Mouse (Mus musculus): ENCODE data around the gene Cacna1i.

Cacna1i gene

DNA sequence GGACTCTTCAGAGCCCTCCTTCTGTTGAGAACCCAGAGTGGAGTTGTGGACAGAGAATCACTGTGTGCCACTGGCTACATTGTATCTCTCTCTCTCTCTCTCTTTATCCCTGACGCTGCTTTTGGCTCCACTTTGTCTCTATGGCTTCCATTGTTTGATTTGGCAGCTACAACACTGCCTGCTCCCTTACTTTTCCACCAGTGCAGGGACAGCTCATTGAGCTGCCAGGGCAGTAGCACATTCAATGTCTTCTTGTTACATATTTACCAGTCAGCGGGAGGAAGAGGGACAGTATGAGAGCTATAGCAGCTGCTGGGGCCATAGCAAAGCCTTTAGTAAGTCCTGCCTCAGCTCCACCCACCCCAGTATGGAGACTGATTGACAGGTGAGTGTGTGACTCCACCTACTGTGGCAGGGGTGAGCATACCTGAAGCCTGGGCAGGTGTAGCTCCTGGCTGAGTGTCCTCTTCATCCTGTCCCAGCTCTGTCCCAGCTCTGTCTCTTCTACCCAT lies 114.4 kb downstream of the Cacna1i start:
- no peak for DNase-seq (ENCODE audit: low spot score in 2 of 2)

DNA sequence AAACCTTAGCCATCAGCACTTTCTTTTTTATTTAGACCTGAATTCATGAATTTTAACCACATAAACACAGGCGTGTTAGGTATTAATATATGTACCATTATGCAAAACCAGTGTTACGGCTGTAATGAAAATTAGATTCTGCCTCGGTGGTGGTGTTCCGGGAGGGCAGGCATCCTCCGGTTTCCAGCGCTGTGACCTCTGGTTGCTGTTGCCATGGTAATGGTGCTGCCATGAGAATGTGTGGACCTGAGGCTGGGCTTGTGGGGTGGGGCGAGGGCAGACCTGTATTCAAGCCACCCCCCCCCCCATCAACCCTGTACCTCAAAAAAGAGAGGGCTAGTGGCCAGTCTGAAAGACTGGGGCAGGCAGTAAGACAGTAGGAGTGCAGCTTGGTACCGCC lies 114.9 kb downstream of the Cacna1i start:
- no peak for DNase-seq (ENCODE audit: low spot score in 2 of 2)

DNA sequence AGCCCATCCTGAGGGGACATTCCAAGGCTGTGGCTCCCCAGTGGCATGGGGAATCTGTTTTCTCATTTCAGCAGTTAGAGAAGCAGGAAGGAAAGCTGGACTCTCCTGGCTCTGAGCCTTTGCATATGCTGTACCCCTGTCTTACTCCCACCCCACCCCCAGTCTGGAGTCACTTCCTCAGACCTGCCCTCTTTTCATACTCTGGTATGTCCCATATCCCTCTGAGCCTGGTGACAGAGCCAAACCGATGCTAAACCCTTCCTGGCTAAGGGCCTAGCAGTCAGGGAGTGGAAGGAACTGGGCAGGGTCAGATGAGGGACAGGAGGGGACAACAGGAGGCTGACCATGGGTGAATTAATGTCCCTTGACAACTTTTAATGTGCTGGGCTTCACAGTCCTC lies 120.8 kb downstream of the Cacna1i start:
- no peak for DNase-seq (ENCODE audit: low spot score in 2 of 2)

DNA sequence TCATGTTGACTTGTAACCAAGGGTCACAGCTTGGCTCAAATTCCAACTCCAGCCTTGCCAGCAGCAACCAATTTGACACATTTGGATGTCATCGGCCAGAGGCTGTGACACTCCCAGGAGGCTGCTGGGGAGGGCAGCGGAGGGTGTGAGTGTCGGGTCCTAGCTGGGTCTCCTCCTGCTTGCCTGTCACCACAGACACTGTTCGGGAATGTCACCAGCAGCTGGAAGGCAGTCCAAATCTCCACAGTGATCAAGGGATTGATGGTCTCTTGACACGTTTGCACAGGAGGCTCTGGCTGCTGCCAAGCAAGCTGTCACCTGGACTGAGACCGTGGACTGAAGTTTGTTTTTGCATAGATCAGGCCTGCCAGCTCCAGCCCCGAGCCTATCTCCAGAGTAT lies 123.6 kb downstream of the Cacna1i start:
- DNase-seq (ENCODE audit: low spot score in 2 of 2): no peak

DNA sequence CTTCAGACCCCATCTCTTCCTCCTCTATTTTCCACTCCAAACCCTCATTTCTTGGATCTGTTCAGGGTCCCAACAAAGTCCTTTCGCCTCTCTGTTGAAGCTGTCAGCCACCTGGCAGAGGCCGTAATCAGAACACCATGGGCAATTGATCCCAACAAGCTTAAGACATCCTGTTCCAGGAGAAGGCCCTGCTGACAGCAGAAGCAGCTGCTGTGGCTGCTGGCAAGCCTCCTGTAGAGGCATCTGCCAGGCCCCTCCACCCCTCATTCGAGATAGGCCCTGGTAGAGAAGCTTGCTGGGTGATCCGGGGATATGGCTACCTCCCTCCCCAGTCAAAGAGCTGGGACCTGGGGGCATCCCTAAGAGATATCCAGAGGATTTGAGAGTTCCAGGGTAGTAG lies 126.0 kb downstream of the Cacna1i start:
- peak in 1 of 2 experiments; percentile 32 for DNase-seq (ENCODE audit: low spot score in 2 of 2)

DNA sequence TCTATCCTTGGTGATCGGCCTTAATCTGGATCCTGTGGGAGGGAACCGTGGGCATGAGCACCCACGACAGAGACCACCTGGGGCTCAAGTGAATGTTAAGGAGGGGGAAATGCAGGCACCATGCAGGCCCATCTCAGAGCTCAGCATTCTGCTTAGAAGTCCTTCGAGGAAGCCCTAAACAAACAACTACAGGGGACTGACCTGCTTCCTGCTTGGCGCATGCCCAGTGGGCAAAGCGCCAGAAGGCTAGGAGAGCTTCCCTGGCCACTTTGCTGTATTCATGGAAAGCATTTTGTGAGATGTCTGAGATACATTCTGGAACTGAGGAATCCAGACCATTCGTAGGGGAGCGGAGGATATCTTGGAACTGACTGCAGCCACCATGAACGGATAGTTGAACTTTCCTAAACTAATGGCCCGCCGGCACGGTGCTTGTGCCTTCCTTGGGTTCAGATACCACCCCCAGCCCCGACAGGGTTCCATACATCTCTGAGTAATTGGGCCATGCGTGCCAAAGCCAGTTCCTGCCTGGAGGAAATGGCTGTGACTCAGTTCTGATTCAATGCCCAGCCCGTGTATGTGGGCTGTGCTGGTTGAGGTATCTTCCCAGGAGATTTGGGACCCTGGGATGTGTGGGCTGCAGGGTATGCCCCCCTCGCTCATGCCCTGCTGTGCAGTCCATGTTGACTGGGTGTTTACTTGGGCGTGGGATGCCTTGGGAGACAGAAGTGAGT lies 127.1 kb downstream of the Cacna1i start:
- no peak for DNase-seq (ENCODE audit: low spot score in 2 of 2)

DNA sequence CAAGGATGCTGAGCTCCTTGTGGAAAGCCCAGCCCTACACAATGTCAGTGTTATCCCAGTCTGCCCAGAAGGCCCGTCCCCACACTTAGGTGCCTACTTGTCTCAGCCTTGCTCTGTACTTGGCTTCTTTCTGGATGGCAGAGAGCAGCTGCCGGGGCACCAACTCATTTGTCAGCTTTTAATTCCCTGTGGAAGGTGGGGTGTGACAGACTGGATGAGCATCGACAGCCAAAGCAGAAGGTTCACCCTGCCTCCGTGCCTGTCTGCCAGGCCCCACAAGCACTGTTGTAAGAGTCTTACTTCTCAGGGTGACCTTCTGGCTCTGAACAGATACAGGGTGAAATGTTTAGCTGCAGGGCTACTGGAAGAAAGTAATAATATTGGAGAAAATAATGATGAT lies 128.1 kb downstream of the Cacna1i start:
- DNase-seq (ENCODE audit: low spot score in 2 of 2): no peak

DNA sequence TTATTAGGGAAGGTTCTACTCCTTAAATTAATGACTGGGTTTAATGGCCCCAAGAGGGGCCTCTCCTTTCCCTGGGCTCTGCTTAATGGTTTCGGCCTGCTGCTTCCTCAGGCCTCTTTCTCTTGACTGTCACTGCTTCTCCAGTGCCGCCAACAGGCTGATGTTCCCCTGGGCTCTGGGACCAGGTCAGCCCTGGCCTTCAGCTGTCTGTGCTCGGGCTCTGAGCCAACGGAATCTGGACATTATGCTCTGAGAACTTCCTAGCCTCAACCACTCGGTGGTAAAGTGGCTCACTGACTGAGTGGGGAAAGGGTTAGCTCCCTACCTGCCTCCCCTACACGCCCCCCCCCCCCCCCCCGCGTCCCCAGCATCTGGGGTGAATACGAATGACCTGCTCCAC lies 130.0 kb downstream of the Cacna1i start:
- DNase-seq (ENCODE audit: low spot score in 2 of 2): no peak

DNA sequence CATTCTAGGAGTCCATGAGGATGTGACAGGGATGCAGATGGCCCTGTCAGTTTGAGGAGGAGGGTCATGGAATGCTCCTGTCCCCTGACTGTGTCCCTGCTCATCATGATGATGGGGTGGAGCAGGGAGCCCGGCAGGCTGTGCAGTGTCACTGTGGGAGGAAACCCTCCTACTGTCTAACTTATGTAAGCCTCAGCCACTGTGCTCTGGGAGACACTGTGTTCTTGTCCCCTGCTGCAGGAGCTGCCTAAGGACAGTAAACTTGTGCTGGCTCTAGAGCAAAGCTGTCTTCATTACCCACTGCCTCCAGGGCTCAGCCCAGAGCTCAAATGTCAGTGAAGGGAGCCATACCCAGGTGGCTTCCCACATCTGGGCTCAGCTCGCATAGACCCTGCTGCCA lies 131.1 kb downstream of the Cacna1i start:
- no peak for DNase-seq (ENCODE audit: low spot score in 2 of 2)

DNA sequence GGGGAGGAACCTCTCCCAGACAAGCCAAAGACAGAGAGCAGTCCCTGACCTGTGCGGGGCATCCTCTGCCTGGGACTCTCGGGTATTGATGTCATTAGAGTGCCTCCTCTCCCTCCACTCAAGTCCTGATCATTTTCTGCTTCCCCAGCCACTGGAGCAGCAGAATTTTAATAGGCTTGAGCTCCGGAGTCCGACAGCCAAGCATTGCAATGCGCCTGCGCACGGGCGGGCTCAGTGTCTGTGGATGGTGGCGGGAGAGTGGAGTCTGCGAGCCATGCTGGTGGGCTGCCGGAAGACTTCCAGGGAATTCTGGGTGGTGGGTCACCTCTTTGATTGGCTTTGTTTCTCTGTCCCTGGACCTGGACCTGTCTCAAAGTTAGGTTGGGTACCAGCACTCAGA lies 143.3 kb downstream of the Cacna1i start:
- no peak for DNase-seq (ENCODE audit: low spot score in 2 of 2)

DNA sequence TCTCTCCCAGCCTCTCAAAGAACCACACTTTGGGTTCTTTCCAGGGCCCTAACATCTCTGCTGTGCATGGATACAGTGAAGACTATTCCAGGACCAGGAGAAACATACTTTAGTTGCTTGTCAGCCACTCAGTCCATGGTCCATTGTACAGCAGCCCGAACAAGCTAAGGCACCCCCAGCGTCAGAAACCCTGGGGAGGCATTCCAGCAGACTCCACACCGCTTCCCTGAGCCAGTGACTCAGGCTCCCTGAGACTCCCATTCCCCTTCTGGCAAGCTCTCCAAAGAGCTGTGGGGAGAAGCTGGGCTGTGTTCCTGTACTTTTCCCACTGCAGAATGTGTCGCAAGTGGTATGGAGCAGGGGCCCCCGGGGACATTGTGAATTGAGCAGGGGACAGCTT lies 149.9 kb downstream of the Cacna1i start:
- DNase-seq (ENCODE audit: low spot score in 2 of 2): no peak

DNA sequence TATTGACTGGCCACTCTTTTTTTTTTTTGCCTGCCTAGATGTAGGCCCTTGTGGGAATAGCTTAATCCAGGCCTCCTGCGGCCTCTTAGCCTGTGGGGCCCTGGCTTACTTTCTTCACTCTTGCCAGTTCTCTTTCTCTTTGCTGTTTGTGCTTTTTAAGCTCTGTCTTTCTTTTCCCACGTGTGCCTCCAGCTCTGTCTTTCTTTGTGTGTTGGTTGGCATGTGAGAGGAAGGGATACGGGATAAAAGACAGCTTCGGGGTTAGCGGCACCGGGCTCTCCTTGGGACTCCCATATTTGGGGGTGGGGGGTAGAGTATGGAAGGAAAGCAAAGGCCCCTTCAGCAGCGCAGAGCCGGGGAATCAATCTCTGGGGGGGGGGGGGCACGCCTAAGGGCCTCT lies 151.0 kb downstream of the Cacna1i start:
- DNase-seq (ENCODE audit: low spot score in 2 of 2): no peak

DNA sequence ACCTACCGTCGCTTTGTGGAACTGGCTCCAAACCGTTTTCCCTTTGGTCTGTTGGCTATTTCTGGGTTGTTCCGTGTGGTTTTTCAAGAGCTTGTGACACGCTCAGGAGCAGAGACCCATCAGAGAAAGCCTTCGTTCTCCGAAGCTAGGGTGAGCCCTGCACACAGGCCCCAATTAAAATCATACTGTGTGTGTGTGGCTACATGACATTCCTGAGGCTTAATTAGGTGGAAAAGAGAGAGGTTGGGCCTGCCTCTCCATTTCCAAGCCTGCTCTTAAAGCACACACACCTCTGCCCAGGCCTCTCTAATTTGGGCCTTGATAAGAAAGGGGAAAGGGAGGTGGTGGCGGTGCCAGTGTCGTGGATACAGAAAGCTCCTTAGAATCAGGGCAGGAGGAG lies 151.4 kb downstream of the Cacna1i start:
- DNase-seq (ENCODE audit: low spot score in 2 of 2): no peak

DNA sequence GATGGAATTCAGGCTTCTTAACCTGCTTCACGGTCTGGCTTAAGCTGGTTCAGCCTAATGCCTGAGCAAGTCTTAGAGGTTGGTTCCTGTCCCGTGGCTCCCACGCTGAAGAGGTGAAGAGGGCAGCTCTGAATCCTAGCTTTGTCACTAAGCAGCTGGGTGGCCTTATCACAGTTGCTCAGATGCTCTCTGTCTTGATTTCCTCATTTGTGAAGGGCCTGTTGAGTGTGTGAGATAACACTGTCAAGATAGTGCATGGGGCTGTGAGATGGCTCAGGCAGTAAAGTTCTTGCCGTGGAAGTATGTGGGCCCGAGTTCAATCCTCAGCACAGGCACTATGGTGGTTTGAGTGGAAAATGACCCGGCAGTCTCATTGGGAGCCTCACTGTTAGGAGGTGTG lies 153.2 kb downstream of the Cacna1i start:
- no peak for DNase-seq (ENCODE audit: low spot score in 2 of 2)

DNA sequence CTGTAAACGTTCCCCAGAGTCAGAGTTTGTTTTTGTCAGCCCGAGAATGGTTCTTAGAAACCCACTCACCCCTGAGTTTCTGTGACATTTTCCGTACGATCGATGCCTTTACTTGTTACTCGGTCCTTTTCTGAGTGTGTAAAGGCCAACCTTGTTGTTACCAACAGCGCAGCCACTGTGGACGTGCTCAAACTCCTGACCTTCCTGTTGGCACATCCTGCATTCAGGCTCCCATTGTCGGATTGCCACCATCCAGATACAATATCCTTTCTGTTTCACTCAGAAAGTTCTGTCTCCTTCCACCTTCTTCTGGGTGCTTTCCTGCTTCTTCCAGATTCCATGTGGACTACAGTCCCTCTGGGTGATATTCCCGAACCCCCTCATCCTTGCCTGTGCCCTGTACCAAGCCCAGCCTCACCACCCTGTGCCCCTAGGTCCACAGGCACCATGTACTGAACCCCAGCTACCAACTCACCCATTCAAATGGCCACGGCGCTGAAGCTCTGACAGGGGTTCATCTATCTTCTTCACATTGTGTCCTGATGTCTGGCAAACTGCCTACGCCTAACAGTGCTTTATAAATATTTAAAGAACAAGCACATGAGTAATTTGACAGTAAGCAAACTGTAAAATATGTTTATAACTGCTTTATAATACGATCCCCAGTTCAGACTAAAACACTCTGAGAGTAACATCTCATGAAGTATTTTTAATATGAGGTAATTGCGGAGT lies 159.1 kb downstream of the Cacna1i start:
- no peak for DNase-seq (ENCODE audit: low spot score in 2 of 2)
